Mouse (Mus musculus): Measurements from ENCODE around the gene Atg14. TPM values are rescaled to one million over a fixed set of nuclear protein-coding genes. Genes with fewer than 3 reads are reported as not detected.
"Not testable (repeated sequence)": the region's sequence is repeated elsewhere in the genome, so short reads cannot be mapped to it uniquely, and the experiment has no call there.

Gene Atg14
- polyA plus RNA-seq, 1 experiment: 0.28 TPM

DNA sequence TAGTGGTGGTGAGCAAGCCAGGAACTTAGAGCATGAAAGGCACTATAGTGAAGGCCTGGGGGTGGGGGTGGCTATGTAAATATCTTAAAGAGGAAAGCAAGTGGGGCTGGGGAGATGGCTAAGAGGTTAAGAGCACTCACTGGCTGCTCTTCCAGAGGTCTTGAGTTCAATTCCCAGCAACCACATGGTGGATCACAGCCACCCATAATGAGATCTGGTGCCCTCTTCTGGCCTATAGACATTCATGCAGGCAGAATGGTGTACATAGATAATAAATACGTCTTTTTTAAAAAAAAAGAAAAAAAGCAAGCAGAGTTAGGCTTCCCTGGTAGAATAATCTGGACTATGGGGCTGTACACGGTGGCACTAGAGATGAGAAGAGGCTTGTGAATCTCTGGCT is 17.1 kb downstream of the Atg14 start:
- no peak for TF ChIP-seq FLI1 (IDR thresholded peaks at IDR 0.05; ENCODE audit: low read length)
- no peak for TF ChIP-seq GATA1 (IDR thresholded peaks at IDR 0.05; ENCODE audit: borderline replicate concordance, low read length)
- Histone ChIP-seq H3K9me3 (no peaks in the 10 kb centered on the region), H3K36me3 (replicated peaks; ENCODE audit: low read length) (peaks cover 63% of the 10 kb centered on the region), H3K4me3 (replicated peaks) (no peak overlapping the region), H3K27me3 (replicated peaks) (no peaks in the 10 kb centered on the region), H3K4me1 (no peaks in the 10 kb centered on the region)

DNA sequence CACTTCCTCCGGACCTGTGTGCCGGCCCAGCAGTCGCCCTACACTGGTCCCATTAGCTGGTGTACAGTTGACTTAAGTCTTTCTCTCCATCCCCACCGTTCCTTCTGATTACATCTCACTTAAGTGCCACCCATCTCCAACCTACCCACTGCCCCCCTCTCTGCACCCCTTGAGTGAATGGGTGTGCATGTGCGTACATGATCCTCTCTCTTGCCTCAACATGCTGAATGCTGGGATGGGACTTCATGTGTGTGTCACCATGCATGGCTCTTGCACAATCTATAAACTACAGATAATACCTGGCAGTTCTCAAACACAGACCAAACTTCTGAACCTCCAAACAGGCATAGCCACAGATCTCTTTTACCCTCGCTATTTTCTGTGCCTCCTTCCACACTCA is 18.8 kb downstream of the Atg14 start:
- Histone ChIP-seq H3K9me3 (no peaks in the 10 kb centered on the region), H3K4me3 (replicated peaks) (no peak overlapping the region), H3K27me3 (replicated peaks) (no peaks in the 10 kb centered on the region), H3K4me1 (no peaks in the 10 kb centered on the region), H3K36me3 (replicated peaks; ENCODE audit: low read length) (peaks cover 73% of the 10 kb centered on the region)
- no peak for TF ChIP-seq GATA1 (IDR thresholded peaks at IDR 0.05; ENCODE audit: borderline replicate concordance, low read length)
- no peak for TF ChIP-seq FLI1 (IDR thresholded peaks at IDR 0.05; ENCODE audit: low read length)

DNA sequence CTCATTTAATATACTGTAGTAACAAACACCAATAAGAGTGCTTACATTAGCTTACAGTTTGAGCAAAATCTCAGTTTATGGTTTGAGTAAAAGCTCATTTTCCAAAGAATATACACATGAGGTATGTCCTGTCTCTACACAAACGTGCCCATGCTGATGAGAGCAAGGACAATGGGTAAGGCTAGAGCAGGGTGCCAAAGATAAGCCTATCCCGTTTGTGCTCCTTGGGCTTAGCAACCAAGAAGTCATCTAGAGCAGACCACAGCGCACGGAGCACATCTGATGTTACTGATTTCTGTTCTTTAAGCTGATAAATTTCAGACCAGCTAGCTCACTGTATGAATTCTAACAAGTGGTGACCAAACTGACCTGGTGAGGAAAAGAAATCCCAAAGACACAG is 25.6 kb downstream of the Atg14 start:
- TF ChIP-seq FLI1 (IDR thresholded peaks at IDR 0.05; ENCODE audit: low read length): no peak
- TF ChIP-seq GATA1 (IDR thresholded peaks at IDR 0.05; ENCODE audit: borderline replicate concordance, low read length): no peak
- Histone ChIP-seq H3K36me3 (replicated peaks; ENCODE audit: low read length) (peaks cover 79% of the 10 kb centered on the region), H3K27me3 (replicated peaks) (no peaks in the 10 kb centered on the region)

DNA sequence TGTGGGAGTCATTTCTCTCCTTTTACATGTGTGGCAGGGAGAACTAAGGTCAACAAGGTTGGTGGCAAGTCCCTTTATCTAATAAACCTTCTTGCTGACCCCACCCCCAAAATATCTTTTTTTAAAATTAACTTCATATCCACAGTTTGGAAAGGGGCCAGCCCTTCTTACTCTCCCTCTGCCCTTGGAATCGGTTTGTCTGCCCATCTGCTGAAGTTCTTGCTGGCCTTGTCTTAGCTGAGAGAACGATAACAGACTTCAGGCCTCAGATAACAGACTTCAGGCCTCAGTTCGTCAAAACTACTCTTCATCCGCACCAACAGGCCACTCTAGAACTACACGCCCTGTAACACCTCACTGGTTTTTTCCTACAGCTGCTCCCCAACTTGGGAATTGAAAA is 26.2 kb downstream of the Atg14 start:
- H3K9me3 ChIP-seq: no peaks in the 10 kb centered on the region
- H3K36me3 ChIP-seq (replicated peaks; ENCODE audit: low read length): peaks cover 74% of the 10 kb centered on the region

More for the DNA sequence above, 25.6 kb downstream of the Atg14 start:
- no peaks in the 10 kb centered on the region for H3K9me3 ChIP-seq
- H3K4me1 ChIP-seq: peaks cover 14% of the 10 kb centered on the region
- no peak overlapping the region for H3K4me3 ChIP-seq (replicated peaks)

DNA sequence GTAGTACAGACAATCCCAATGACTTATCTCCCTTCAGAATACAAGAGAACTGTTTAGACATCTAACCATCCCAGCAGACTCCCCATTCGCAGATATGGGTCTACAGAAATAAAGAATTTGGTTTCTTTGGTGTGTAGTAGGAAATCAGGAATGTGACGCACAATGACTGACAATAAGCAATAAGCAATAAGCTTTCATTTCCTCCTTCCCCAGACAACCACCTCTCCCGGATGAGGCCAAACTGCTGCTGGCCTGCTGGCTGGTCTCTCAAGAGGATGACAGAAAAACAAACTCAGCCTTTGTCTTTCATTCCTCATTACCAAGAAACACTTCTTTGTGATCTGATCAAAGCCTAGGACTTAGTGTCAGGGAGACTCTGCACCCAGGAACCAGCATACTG is 28.2 kb downstream of the Atg14 start:
- peaks cover 53% of the 10 kb centered on the region for H3K36me3 ChIP-seq (replicated peaks; ENCODE audit: low read length)
- no peak overlapping the region for H3K4me3 ChIP-seq (replicated peaks)
- no peaks in the 10 kb centered on the region for H3K9me3 ChIP-seq
- H3K27me3 ChIP-seq (replicated peaks): no peaks in the 10 kb centered on the region
- peaks cover 14% of the 10 kb centered on the region for H3K4me1 ChIP-seq
- TF ChIP-seq GATA1 (IDR thresholded peaks at IDR 0.05; ENCODE audit: borderline replicate concordance, low read length) (no peak), FLI1 (IDR thresholded peaks at IDR 0.05; ENCODE audit: low read length) (no peak)

More for the DNA sequence above, 26.2 kb downstream of the Atg14 start:
- no peak overlapping the region for H3K4me3 ChIP-seq (replicated peaks)
- H3K27me3 ChIP-seq (replicated peaks): no peaks in the 10 kb centered on the region
- peaks cover 14% of the 10 kb centered on the region for H3K4me1 ChIP-seq
- no peak for TF ChIP-seq FLI1 (IDR thresholded peaks at IDR 0.05; ENCODE audit: low read length)
- TF ChIP-seq GATA1 (IDR thresholded peaks at IDR 0.05; ENCODE audit: borderline replicate concordance, low read length): no peak

DNA sequence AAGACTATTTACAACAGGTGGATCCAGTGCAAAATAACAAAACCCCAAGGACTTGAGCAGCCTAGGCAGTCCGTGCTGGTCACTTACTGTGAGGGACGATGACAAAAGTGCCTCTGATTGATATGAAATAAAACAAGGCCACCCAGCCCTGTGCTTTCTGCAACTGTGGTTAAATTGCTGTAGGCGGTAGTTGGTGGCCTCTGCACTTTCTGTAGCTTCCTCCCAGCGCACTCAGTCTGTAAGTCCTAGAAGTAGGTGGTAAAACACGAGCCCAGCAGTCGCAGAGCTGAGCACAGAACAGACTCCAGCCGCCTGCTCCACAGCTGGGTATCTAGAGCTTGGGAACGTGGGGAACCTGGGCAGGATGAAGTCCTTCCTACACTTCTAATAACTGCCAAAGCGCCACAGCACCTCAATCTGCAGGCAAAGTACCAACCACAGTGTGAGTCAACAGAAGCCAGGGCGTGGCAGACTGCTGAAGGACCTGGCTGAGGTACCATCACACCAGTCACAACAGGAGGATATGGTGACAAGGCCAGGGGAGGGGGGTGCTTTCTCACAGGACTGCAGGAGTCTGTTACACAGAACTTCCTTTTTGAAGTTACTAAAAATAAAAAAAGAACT is 29.0 kb downstream of the Atg14 start:
- TF ChIP-seq GATA1 (IDR thresholded peaks at IDR 0.05; ENCODE audit: borderline replicate concordance, low read length) (no peak), FLI1 (IDR thresholded peaks at IDR 0.05; ENCODE audit: low read length) (no peak)
- Histone ChIP-seq H3K27me3 (replicated peaks) (no peaks in the 10 kb centered on the region), H3K9me3 (no peaks in the 10 kb centered on the region), H3K4me3 (replicated peaks) (peak overlapping the region; percentile 59), H3K36me3 (replicated peaks; ENCODE audit: low read length) (peaks cover 45% of the 10 kb centered on the region), H3K4me1 (peaks cover 14% of the 10 kb centered on the region)

DNA sequence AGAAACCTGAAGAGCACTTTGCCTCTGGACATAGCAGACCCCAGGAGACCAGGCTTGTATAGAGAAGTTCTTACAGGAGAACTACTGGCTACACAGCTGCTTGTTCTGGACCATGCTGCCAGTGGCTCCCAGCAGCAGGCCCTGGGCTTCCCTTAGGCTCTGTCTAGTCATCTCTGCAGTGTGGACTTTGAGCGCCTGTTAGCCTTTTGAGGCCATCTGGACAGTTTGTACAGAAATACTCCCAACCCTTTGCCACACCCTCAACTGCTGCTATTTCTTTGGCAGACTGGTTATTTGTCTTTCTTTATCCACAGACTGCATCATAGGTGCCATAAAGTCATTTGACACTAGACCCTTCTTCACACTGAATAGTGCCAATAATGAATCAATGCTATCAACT is 35.4 kb downstream of the Atg14 start:
- Histone ChIP-seq H3K9me3 (no peaks in the 10 kb centered on the region), H3K4me1 (peaks cover 32% of the 10 kb centered on the region), H3K4me3 (replicated peaks) (no peak overlapping the region), H3K27me3 (replicated peaks) (no peaks in the 10 kb centered on the region), H3K36me3 (replicated peaks; ENCODE audit: low read length) (peaks cover 3% of the 10 kb centered on the region)
- TF ChIP-seq FLI1 (IDR thresholded peaks at IDR 0.05; ENCODE audit: low read length): no peak
- no peak for TF ChIP-seq GATA1 (IDR thresholded peaks at IDR 0.05; ENCODE audit: borderline replicate concordance, low read length)

DNA sequence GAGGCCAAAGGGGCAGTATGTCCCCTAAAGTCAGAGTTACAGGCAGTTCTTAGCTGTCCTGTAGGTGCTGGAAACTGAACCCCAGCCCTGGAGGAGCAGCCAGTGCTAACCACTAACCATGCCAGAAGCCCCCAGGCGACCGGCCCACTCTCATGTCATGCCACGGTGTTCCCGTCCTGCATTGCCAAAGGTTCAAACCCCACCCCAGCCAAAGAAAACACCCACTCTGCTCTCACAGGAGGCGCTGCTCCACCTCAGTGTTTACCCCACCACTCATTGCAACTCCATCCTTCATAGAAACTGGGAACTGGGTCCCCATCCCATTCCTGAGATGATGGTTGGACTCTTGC is 36.3 kb downstream of the Atg14 start:
- H3K9me3 ChIP-seq: no peaks in the 10 kb centered on the region
- no peak overlapping the region for H3K4me3 ChIP-seq (replicated peaks)
- no peak for TF ChIP-seq FLI1 (IDR thresholded peaks at IDR 0.05; ENCODE audit: low read length)
- no peak for TF ChIP-seq GATA1 (IDR thresholded peaks at IDR 0.05; ENCODE audit: borderline replicate concordance, low read length)
- H3K36me3 ChIP-seq (replicated peaks; ENCODE audit: low read length): peaks cover 6% of the 10 kb centered on the region
- peaks cover 32% of the 10 kb centered on the region for H3K4me1 ChIP-seq
- H3K27me3 ChIP-seq (replicated peaks): no peaks in the 10 kb centered on the region

DNA sequence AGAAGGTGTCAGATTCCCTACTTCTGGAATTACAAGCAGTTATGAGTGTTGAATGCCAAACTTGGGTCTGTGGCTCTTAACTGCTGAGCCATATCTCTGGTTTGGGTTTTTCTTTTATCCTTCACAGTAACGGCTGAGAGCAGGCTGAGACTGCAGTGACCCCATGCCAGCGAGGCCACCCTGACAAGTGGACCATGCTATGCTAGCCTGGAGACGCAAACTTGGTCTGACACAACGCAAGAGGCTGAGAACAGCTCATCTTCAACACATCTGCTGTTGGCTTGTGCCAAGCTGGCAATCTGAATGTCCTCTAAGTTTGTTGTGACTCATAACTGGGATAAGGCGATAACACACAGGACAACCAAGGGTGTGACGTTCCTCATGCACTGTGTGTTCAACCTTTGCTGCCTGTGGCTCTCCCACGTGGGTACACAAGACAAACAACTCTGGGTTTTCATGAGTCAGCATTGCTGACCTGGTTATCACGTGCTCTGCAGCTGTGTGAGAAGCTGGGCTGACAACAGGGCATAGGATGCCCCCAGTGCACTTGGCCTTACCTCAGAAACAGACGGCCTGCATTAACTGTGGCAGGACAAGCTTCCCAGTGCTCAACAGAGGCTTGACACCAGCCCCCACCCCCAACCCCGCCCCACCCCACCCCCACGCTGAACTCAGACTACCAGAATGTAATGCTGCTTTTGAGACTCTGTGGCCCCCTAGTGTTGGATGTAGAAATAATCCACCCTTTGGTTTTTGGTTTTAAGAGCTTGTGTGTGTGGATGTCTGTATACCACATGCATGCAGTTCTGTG is 36.9 kb downstream of the Atg14 start:
- peak overlapping the region; percentile 88 for H3K4me3 ChIP-seq (replicated peaks)
- peaks cover 6% of the 10 kb centered on the region for H3K36me3 ChIP-seq (replicated peaks; ENCODE audit: low read length)
- TF ChIP-seq GATA1 (IDR thresholded peaks at IDR 0.05; ENCODE audit: borderline replicate concordance, low read length) (no peak), FLI1 (IDR thresholded peaks at IDR 0.05; ENCODE audit: low read length) (no peak)
- peaks cover 32% of the 10 kb centered on the region for H3K4me1 ChIP-seq
- H3K27me3 ChIP-seq (replicated peaks): no peaks in the 10 kb centered on the region
- H3K9me3 ChIP-seq: no peaks in the 10 kb centered on the region

DNA sequence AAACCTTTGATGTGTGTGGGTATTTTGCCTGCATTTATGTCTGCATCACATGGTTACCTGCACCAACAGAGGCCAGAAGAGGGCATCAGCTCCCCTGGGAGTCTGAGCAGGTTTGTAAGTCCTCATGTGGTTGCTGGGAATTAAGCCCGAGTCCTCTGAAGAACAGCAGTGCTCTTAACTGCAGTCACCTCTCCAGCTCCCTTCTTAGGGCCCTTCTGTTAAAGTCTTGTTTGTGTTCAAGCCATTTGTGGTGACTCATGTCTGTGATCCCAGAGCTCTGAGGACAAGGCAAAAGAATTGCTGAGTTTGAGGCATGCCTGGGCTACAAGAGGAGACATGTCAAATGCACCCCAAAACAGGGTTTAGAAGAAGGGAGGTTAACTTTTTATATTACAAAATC is 38.0 kb downstream of the Atg14 start:
- H3K4me3 ChIP-seq (replicated peaks): no peak overlapping the region
- no peaks in the 10 kb centered on the region for H3K9me3 ChIP-seq
- no peak for TF ChIP-seq FLI1 (IDR thresholded peaks at IDR 0.05; ENCODE audit: low read length)
- TF ChIP-seq GATA1 (IDR thresholded peaks at IDR 0.05; ENCODE audit: borderline replicate concordance, low read length): no peak
- peaks cover 12% of the 10 kb centered on the region for H3K36me3 ChIP-seq (replicated peaks; ENCODE audit: low read length)
- H3K27me3 ChIP-seq (replicated peaks): no peaks in the 10 kb centered on the region
- peaks cover 32% of the 10 kb centered on the region for H3K4me1 ChIP-seq

DNA sequence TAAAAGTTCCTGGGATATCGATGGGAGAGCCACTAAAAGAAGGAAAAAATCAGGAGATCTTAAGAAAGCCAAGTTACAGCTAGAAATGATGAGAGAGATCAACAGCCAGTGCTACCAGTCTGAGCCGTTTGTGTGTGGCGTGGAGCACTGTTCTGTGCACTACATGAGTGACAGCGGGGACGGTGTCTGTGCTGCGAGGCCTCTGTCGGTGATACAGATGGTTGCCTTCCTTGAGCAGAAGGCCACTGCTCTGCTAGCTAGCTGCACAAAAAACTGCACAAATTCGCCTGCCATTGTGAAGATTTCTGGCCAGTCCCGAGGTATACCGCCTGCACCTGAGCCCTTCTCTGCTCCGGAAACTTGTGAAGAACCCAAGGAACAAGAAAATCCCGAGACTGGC is 40.9 kb downstream of the Atg14 start:
- peaks cover 26% of the 10 kb centered on the region for H3K4me1 ChIP-seq
- H3K9me3 ChIP-seq; H3K4me3 ChIP-seq (replicated peaks); H3K27me3 ChIP-seq (replicated peaks): not testable (repeated sequence)
- H3K36me3 ChIP-seq (replicated peaks; ENCODE audit: low read length): peaks cover 23% of the 10 kb centered on the region

Data from megakaryocyte, embryonic 14.5 days (primary cell).